Mouse (Mus musculus) kidney, embryonic 14.5 days (tissue): ENCODE measurements around the gene Vmn1r193. TPM values are rescaled to one million over a fixed set of nuclear protein-coding genes. Genes with fewer than 3 reads are reported as not detected.
"Not testable (repeated sequence)": the region's sequence is repeated elsewhere in the genome, so short reads cannot be mapped to it uniquely, and the experiment has no call there.

Experiments used
- ATAC-seq: fragments of 200-750 bp; cut with Nextera tagmentation; 2 replicates; pipeline ENCODE4 v1.8.0; 2017; ENCODE audit warnings: moderate number of reproducible peaks, mild to moderate bottlenecking, moderate TSS enrichment, moderate library complexity; ENCODE audit not compliant: low FRiP score, low TSS enrichment
- H3K27ac ChIP-seq: fragments of 300-500 bp; sonication (generic); 2 replicates; pipeline ENCODE4 v1.5.1; 2014; ENCODE audit warnings: low read depth, mild to moderate bottlenecking, low read length, moderate library complexity, mixed read lengths
- H3K27me3 ChIP-seq: fragments of 300-500 bp; sonication (generic); 2 replicates; pipeline ENCODE4 v1.6.1; 2014; ENCODE audit warnings: mild to moderate bottlenecking, low read length; ENCODE audit not compliant: control insufficient read depth, insufficient read depth
- H3K36me3 ChIP-seq: fragments of 300-500 bp; sonication (generic); 2 replicates; pipeline ENCODE4 v1.6.1; 2014; ENCODE audit warnings: low read length, mixed read lengths; ENCODE audit not compliant: control insufficient read depth, insufficient read depth
- H3K4me1 ChIP-seq: fragments of 300-500 bp; sonication (generic); 2 replicates; pipeline ENCODE4 v1.6.1; 2014; ENCODE audit warnings: low read length, mixed read lengths; ENCODE audit not compliant: control insufficient read depth, insufficient read depth
- H3K4me2 ChIP-seq: fragments of 300-500 bp; sonication (generic); replicated peaks from 2 replicates; pipeline ENCODE4 v1.6.1; 2014; ENCODE audit warnings: low read depth, mild to moderate bottlenecking, low read length
- H3K4me3 ChIP-seq: fragments of 300-500 bp; sonication (generic); 2 replicates; pipeline ENCODE4 v1.5.1; 2014; ENCODE audit warnings: mild to moderate bottlenecking, low read length
- H3K9ac ChIP-seq: fragments of 300-500 bp; sonication (generic); 2 replicates; pipeline ENCODE4 v1.6.1; 2014; ENCODE audit warnings: low read depth, mild to moderate bottlenecking, low read length, moderate library complexity
- H3K9me3 ChIP-seq: fragments of 300-500 bp; sonication (generic); 2 replicates; pipeline ENCODE4 v1.6.1; 2016; ENCODE audit warnings: low read length; ENCODE audit not compliant: control insufficient read depth
- WGBS: fragments of 180-500 bp; shearing (Covaris S2); extraction: QIAGEN DNeasy Blood & Tissue Kit; methylation state at CpG from one replicate; pipeline ENCODE4 v1.1.7; 2014; 5-methylcytosine and 5-hydroxymethylcytosine counted together
- polyA plus RNA-seq: library from polyadenylated mRNA; unstranded; fragments of >200 nt; fragmentation: Nextera tagmentation; extraction: Ambion mirVana; gene quantifications from 2 replicates; pipeline ENCODE4 v1.2.1, GENCODE M21; 2014

Vmn1r193 gene
- not detected in 2 replicates for polyA plus RNA-seq

DNA sequence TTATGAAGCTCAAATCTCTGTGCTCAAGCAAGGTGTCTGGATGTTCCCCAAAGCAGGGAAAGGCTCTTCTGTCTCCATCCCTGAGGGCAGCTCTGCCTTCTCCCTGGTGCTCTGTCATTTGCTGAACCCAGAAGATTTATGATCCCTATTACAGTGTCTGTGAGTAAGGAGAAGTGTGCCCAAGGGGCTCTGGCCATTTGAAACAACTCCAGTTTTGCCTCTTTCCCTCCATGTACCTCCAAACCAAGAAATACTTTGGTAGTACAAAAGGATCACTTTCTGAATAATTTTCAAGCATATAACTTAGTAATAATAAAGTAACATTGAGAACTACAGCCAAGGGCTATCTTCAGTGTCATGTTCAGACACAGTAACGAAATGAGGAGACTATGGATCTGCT lies at the start of gene Vmn1r193:
Gene Vmn1r193 (minus strand): TSS at position 101 of the 400 bp plus-strand sequence.
- not testable (repeated sequence) for H3K4me2 ChIP-seq, H3K27me3 ChIP-seq, ATAC-seq, H3K27ac ChIP-seq, H3K4me1 ChIP-seq, H3K36me3 ChIP-seq, H3K9me3 ChIP-seq, H3K9ac ChIP-seq, H3K4me3 ChIP-seq
- WGBS, result 78% methylated on average over 1 of the region's 1 CpGs

DNA sequence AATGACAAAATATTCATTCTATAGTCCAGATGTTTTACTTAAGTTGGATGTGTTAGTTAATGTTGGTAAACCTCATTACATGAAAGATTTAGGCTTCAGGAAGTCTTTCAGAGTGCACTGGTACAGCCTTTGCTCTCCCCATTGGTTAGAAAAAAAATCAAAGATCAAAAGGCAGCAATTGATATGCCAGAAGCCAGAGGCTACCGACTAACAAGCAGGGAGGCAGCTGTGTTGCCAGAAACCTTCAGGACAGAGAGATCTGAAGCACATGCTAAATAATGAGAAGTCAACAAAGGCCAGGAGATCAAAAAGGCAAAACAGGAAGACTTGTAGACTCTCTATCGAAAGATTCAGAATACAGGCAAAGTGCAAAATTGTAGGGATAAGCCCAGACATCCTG lies 48.8 kb upstream of the Vmn1r193 start:
- Histone ChIP-seq H3K36me3 (no peaks in the 10 kb centered on the region), H3K4me1 (no peaks in the 10 kb centered on the region), H3K27me3 (no peaks in the 10 kb centered on the region), H3K9ac (no peak overlapping the region), H3K27ac (no peak overlapping the region), H3K4me3 (no peak overlapping the region), H3K4me2 (no peak overlapping the region), H3K9me3 (no peaks in the 10 kb centered on the region)
- WGBS, result 34% methylated on average over 2 of the region's 2 CpGs
- ATAC-seq, result no peak

DNA sequence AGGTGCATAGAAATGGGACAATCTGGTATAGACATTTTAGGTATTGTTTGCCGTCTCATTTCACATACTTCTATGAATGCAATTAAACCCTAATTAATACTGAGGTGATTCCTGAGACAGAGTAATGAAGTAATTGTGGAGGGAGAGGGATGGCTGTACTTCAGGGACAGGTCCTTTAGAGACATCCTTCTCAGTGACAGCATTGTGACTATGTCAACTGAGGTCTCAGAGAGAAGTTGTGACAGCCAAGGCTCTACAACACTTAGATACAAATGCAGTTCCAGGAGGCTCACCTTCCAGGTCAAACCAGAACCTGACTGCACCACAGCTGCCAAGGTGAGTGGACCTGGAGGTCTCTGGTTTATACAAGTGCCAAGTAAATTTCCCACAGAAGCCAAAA lies 47.3 kb upstream of the Vmn1r193 start, which contains the start of gene Vmn1r195:
Gene Vmn1r195 (plus strand): TSS at position 301 of the 400 bp plus-strand sequence.
- H3K4me3 ChIP-seq, H3K27ac ChIP-seq, H3K9me3 ChIP-seq, H3K4me1 ChIP-seq, H3K9ac ChIP-seq, H3K36me3 ChIP-seq, H3K27me3 ChIP-seq, H3K4me2 ChIP-seq, ATAC-seq: not testable (repeated sequence)
- 100% methylated on average over 1 of the region's 1 CpGs for WGBS

DNA sequence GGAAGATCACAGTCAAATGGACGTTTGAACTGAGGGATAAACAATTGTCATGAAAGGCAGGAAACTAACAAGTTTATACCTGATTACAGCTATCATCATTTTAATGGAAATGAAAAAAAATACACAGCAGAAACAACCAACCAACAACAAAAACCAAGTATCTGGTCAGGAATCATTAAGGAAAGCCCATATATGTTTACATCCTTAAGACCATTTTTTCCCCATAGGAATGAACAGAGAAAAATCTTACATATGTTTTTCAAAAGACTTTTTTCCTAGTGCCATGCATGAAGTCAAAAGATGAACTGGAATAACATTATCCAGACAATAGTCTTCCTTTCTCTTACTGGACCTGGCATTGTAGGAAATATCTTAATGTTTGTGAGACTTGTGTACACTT lies 21.0 kb upstream of the Vmn1r193 start, which contains the start of gene Vmn1r194:
Gene Vmn1r194 (plus strand): TSS at position 301 of the 400 bp plus-strand sequence.
- H3K27me3 ChIP-seq, result no peaks in the 10 kb centered on the region
- WGBS, result 51% methylated on average over 1 of the region's 1 CpGs
- no peak for ATAC-seq
- no peak within 1 kb of the TSS for H3K27ac ChIP-seq
- no peak within 1 kb of the TSS for H3K4me3 ChIP-seq
- H3K4me1 ChIP-seq, result no peaks in the 10 kb centered on the region
- H3K9ac ChIP-seq, result no peak within 1 kb of the TSS
- no peak within 1 kb of the TSS for H3K4me2 ChIP-seq
- H3K36me3 ChIP-seq, result no peaks in the 10 kb centered on the region
- no peaks in the 10 kb centered on the region for H3K9me3 ChIP-seq

DNA sequence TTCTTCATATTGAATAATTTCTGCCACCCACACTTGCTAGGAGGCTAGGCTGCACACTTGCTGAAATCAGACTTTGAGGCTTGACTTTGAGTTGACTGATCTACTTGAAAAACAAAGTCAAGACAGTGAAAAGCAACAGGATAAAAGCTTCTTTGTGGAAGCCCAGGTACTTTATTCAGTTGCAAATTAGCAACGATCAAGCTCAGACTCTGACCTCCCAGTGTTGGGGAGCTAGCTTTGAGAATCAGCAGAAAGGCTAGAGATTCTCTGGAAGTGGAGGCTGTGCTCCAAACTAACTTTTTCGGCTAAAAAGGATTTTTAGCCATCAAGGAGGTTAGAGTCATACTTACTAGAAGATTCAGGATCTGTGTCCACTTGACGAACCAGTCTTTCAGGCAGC lies 30.2 kb downstream of the Vmn1r193 start:
- H3K27me3 ChIP-seq, H3K9me3 ChIP-seq, H3K9ac ChIP-seq, H3K4me2 ChIP-seq, H3K36me3 ChIP-seq, ATAC-seq, H3K4me3 ChIP-seq, H3K4me1 ChIP-seq, H3K27ac ChIP-seq: not testable (repeated sequence)
- 79% methylated on average over 3 of the region's 3 CpGs for WGBS

DNA sequence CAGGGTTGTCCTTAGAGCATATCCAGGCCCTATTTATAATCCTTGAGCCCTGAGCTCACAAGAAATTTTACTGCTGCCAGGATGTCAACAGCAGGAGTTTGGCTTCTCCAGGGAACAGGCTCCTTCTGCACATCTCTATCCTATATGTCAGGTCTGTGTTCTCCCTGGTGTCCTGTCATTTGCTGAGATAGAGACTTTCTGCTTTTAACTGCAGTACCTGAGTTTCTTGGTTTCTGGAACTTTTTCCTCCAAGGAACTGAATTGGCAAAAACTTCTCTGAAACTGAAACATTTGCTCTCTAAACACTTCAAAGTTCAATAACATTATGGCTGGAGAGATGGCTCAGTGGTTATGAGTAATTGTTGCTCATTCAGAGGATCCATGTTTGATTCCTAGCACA lies 31.9 kb downstream of the Vmn1r193 start, which contains the start of gene Vmn1r192:
Gene Vmn1r192 (minus strand): TSS at position 101 of the 400 bp plus-strand sequence.
- H3K4me1 ChIP-seq, result no peaks in the 10 kb centered on the region
- no peak for ATAC-seq

DNA sequence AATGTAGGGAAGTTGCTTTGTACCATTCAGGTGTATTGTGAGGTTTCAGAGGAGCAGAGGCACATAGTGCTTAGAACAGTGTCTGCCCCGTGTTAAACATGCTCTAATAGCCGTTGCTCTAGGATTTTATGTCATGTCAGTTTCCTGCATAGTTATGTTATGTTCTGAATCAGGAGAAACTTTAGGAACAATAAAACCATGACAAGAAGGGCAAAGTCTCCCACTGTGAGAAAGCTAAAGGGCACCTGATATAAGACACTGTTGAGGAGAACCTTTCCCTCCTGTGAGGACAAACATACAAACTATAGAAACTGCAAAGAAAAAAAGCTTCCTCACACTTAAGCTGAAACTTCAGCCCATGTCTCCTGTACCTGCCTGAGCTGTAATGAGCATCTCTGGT lies 32.6 kb downstream of the Vmn1r193 start:
- Histone ChIP-seq H3K9me3 (no peaks in the 10 kb centered on the region), H3K4me3 (no peak overlapping the region), H3K9ac (no peak overlapping the region), H3K27me3 (no peaks in the 10 kb centered on the region), H3K4me2 (no peak overlapping the region), H3K4me1 (no peaks in the 10 kb centered on the region), H3K27ac (no peak overlapping the region), H3K36me3 (no peaks in the 10 kb centered on the region)
- WGBS, result 70% methylated on average over 2 of the region's 2 CpGs
- ATAC-seq, result no peak

More for the DNA sequence above, 31.9 kb downstream of the Vmn1r193 start, which contains the start of gene Vmn1r192:
- H3K27ac ChIP-seq, result no peak within 1 kb of the TSS
- H3K36me3 ChIP-seq, result no peaks in the 10 kb centered on the region
- H3K4me2 ChIP-seq, result no peak within 1 kb of the TSS
- no peaks in the 10 kb centered on the region for H3K9me3 ChIP-seq
- no peaks in the 10 kb centered on the region for H3K27me3 ChIP-seq
- H3K4me3 ChIP-seq, result no peak within 1 kb of the TSS
- H3K9ac ChIP-seq, result no peak within 1 kb of the TSS

DNA sequence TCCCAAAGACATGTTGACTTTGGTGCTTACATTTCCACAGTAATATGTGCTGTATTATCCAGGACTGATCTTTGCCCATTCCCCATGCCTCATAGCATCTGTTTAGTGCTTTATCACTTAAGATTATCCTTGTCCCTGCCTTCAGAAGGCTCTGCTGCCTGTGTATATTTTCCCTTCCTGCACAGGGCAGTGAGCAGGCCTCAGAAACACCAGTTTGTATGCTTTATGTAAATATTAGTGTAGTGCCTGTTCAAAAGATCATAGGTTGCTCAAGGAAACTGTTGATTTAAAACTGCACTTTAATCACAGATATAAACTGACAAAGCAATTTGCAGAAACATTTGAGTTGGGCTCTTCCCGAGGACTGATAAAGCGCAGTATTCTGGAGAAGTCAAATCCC lies 33.6 kb downstream of the Vmn1r193 start:
- no peaks in the 10 kb centered on the region for H3K27me3 ChIP-seq
- 82% methylated on average over 2 of the region's 2 CpGs for WGBS
- no peak overlapping the region for H3K27ac ChIP-seq
- no peak overlapping the region for H3K4me3 ChIP-seq
- H3K4me1 ChIP-seq, result no peaks in the 10 kb centered on the region
- H3K9ac ChIP-seq, result no peak overlapping the region
- no peak overlapping the region for H3K4me2 ChIP-seq
- H3K36me3 ChIP-seq, result no peaks in the 10 kb centered on the region
- no peaks in the 10 kb centered on the region for H3K9me3 ChIP-seq
- no peak for ATAC-seq

DNA sequence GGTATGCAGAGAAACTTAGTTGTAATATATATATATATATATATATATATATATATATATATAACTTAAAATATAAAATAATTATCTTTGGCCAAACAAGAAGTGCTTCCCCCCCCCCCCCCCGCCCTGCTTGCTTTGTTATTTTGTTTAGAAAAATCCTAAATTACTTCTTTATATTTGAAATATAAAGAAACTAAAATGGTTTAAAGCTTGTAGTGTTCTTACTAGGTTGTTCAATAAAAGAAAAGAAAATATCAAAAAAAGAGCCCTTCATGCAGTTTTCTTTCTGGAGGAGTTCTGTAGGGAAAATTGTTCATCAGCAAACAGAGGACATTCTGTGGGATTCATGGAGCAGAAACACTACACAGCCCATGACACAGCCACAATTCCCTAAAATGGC lies 39.1 kb downstream of the Vmn1r193 start, which contains the start of gene Vmn1r191:
Gene Vmn1r191 (minus strand): TSS at position 101 of the 400 bp plus-strand sequence.
- no peaks in the 10 kb centered on the region for H3K4me1 ChIP-seq
- no peak for ATAC-seq
- 78% methylated on average over 1 of the region's 1 CpGs for WGBS

More for the DNA sequence above, 39.1 kb downstream of the Vmn1r193 start, which contains the start of gene Vmn1r191:
- Histone ChIP-seq H3K27ac (no peak within 1 kb of the TSS), H3K4me3 (no peak within 1 kb of the TSS), H3K9me3 (no peaks in the 10 kb centered on the region), H3K9ac (no peak within 1 kb of the TSS), H3K36me3 (no peaks in the 10 kb centered on the region), H3K27me3 (no peaks in the 10 kb centered on the region), H3K4me2 (no peak within 1 kb of the TSS)
